Mouse (Mus musculus) adrenal gland, postnatal 4 days (tissue): ENCODE results near the gene Adam19. TPM values are rescaled to one million over a fixed set of nuclear protein-coding genes. Genes with fewer than 3 reads are reported as not detected.
"Not testable (repeated sequence)": the region's sequence is repeated elsewhere in the genome, so short reads cannot be mapped to it uniquely, and the experiment has no call there.

Experiments used
- DNase-seq, 2 experiments: peaks; one replicate each; pipeline ENCODE4 v3.0.0; 2021 to 2022; ENCODE audit warnings: low spot score in 2 of 2, mixed read lengths in 2 of 2
- total RNA-seq, 2 experiments: library from RNA; stranded (reverse); gene quantifications; 2 replicates each; pipeline ENCODE4 v1.2.3; 2021

Adam19 gene
- total RNA-seq, 2 experiments from 2014 or later, result 22.4 to 25.8 TPM

- no peak for DNase-seq
Measured at GRCm38 (mm10) chr11:46127621-46128547, 72.1 kb downstream of the Adam19 start.

GRCm38 (mm10) chr11:46128548-46128945 lies 72.8 kb downstream of the Adam19 start:
- DNase-seq, result peak; percentile 44 to 65

- no peak for DNase-seq
Measured at GRCm38 (mm10) chr11:46131022-46131986, 75.5 kb downstream of the Adam19 start.

- no peak for DNase-seq
Measured at GRCm38 (mm10) chr11:46134899-46135298, 79.1 kb downstream of the Adam19 start.

GRCm38 (mm10) chr11:46143342-46143741 lies 87.5 kb downstream of the Adam19 start:
- no peak for DNase-seq

GRCm38 (mm10) chr11:46145163-46145875 lies 89.5 kb downstream of the Adam19 start:
- DNase-seq, result no peak

GRCm38 (mm10) chr11:46146619-46147018 lies 90.8 kb downstream of the Adam19 start:
- DNase-seq, result no peak

- no peak for DNase-seq
Measured at GRCm38 (mm10) chr11:46156945-46157344, 101.2 kb downstream of the Adam19 start.

- no peak for DNase-seq
Measured at GRCm38 (mm10) chr11:46157462-46157861, 101.7 kb downstream of the Adam19 start.

- peak in 1 of 2 experiments; percentile 6 for DNase-seq
Measured at GRCm38 (mm10) chr11:46165866-46166585, 110.2 kb downstream of the Adam19 start, which contains the start of gene Nipal4. Nipal4 (minus strand) TSS chr11:46166508.

GRCm38 (mm10) chr11:46168506-46168905 lies 112.7 kb downstream of the Adam19 start:
- DNase-seq, result no peak

- DNase-seq, result no peak
Measured at GRCm38 (mm10) chr11:46169908-46170307, 114.1 kb downstream of the Adam19 start.

- DNase-seq, result no peak
Measured at GRCm38 (mm10) chr11:46172128-46172527, 116.3 kb downstream of the Adam19 start.

GRCm38 (mm10) chr11:46176155-46176554 lies 120.4 kb downstream of the Adam19 start:
- DNase-seq, result no peak

GRCm38 (mm10) chr11:46177246-46178043 lies 121.7 kb downstream of the Adam19 start:
- no peak for DNase-seq

- not testable (repeated sequence) for DNase-seq
Measured at GRCm38 (mm10) chr11:46182031-46182430, 126.2 kb downstream of the Adam19 start.

- no peak for DNase-seq
Measured at GRCm38 (mm10) chr11:46184946-46185345, 129.2 kb downstream of the Adam19 start.

- DNase-seq, result no peak
Measured at GRCm38 (mm10) chr11:46185486-46185885, 129.7 kb downstream of the Adam19 start.

GRCm38 (mm10) chr11:46188283-46188682 lies 132.5 kb downstream of the Adam19 start:
- DNase-seq, result no peak
